Mouse (Mus musculus) hindbrain, embryonic 15.5 days (tissue): ENCODE results near the gene Stk32c. TPM values are rescaled to one million over a fixed set of nuclear protein-coding genes. Genes with fewer than 3 reads are reported as not detected.

ENCODE experiments used
- ATAC-seq: fragments of 200-750 bp; cut with Nextera tagmentation; 2 replicates; pipeline ENCODE4 v1.8.0; 2017; ENCODE audit warnings: low read depth, moderate number of reproducible peaks, moderate TSS enrichment; ENCODE audit not compliant: low FRiP score
- H3K27ac ChIP-seq: fragments of 300-500 bp; sonication (generic); replicated peaks from 2 replicates; pipeline ENCODE4 v1.5.1; 2015; ENCODE audit warnings: mild to moderate bottlenecking, inconsistent platforms
- H3K27me3 ChIP-seq: fragments of 300-500 bp; sonication (generic); 2 replicates; pipeline ENCODE4 v1.6.1; 2015; ENCODE audit warnings: control low read depth, inconsistent platforms
- H3K36me3 ChIP-seq: fragments of 300-500 bp; sonication (generic); 2 replicates; pipeline ENCODE4 v1.6.1; 2015; ENCODE audit warnings: control low read depth, inconsistent platforms
- H3K4me1 ChIP-seq: fragments of 300-500 bp; sonication (generic); replicated peaks from 2 replicates; pipeline ENCODE4 v1.6.1; 2015; ENCODE audit warnings: control low read depth, inconsistent platforms
- H3K4me2 ChIP-seq: fragments of 300-500 bp; sonication (generic); 2 replicates; pipeline ENCODE4 v1.6.1; 2015; ENCODE audit warnings: moderate library complexity, mild to moderate bottlenecking, inconsistent platforms
- H3K4me3 ChIP-seq: fragments of 300-500 bp; sonication (generic); 2 replicates; pipeline ENCODE4 v1.5.1; 2015; ENCODE audit warnings: mild to moderate bottlenecking, inconsistent platforms
- H3K9ac ChIP-seq: fragments of 300-500 bp; sonication (generic); 2 replicates; pipeline ENCODE4 v1.6.1; 2015; ENCODE audit warnings: inconsistent platforms
- H3K9me3 ChIP-seq: fragments of 300-500 bp; sonication (generic); 2 replicates; pipeline ENCODE4 v1.6.1; 2016; ENCODE audit warnings: control low read depth, inconsistent platforms
- WGBS: fragments of 180-500 bp; shearing (Covaris S2); methylation state at CpG from one replicate; pipeline ENCODE4 v1.1.7; 2015; 5-methylcytosine and 5-hydroxymethylcytosine counted together
- polyA plus RNA-seq: library from polyadenylated mRNA; unstranded; fragments of >200 nt; fragmentation: Nextera tagmentation; extraction: Ambion mirVana; gene quantifications from 2 replicates; pipeline ENCODE4 v1.2.1, GENCODE M21; 2015

Gene Stk32c
- polyA plus RNA-seq, 1 experiment from 2014 or later = 3.3 TPM

- Histone ChIP-seq H3K4me3 (no peak overlapping the region), H3K27ac (no peak overlapping the region), H3K27me3 (no peaks in the 10 kb centered on the region), H3K4me1 (peaks cover 13% of the 10 kb centered on the region), H3K9me3 (no peaks in the 10 kb centered on the region), H3K9ac (no peak overlapping the region), H3K4me2 (no peak overlapping the region), H3K36me3 (no peaks in the 10 kb centered on the region)
- 83% methylated on average over 3 of the region's 3 CpGs for WGBS
- no peak for ATAC-seq
These were observed 1.1 kb upstream of the Stk32c start for GRCm38 (mm10) chr7:139214160-139214559.

- peak overlapping the region; percentile 59 for H3K9ac ChIP-seq
- 66% methylated on average over 3 of the region's 3 CpGs for WGBS
- H3K9me3 ChIP-seq = no peaks in the 10 kb centered on the region
- no peak; the same call in 1 of the 2 replicates for ATAC-seq
- H3K36me3 ChIP-seq = no peaks in the 10 kb centered on the region
- H3K4me3 ChIP-seq = peak overlapping the region; percentile 52
- H3K4me1 ChIP-seq = peaks cover 13% of the 10 kb centered on the region
- H3K27me3 ChIP-seq = no peaks in the 10 kb centered on the region
- H3K27ac ChIP-seq = peak overlapping the region; percentile 87
- peak overlapping the region; percentile 66 for H3K4me2 ChIP-seq
These were observed 644 bp upstream of the Stk32c start for GRCm38 (mm10) chr7:139213751-139214150.

- peaks cover 13% of the 10 kb centered on the region for H3K4me1 ChIP-seq
- no peaks in the 10 kb centered on the region for H3K36me3 ChIP-seq
- H3K9me3 ChIP-seq = no peaks in the 10 kb centered on the region
- no peak overlapping the region for H3K27ac ChIP-seq
- no peak overlapping the region for H3K4me3 ChIP-seq
- WGBS = 82% methylated on average over 6 of the region's 6 CpGs
- no peak overlapping the region for H3K9ac ChIP-seq
- no peak for ATAC-seq
- H3K4me2 ChIP-seq = no peak overlapping the region
- H3K27me3 ChIP-seq = no peaks in the 10 kb centered on the region
These were observed 1.3 kb downstream of the Stk32c start for GRCm38 (mm10) chr7:139211761-139212160.

GRCm38 (mm10) chr7:139208773-139209095 is 4.4 kb downstream of the Stk32c start:
- 86% methylated on average over 4 of the region's 4 CpGs for WGBS
- H3K9ac ChIP-seq = no peak overlapping the region
- H3K36me3 ChIP-seq = no peaks in the 10 kb centered on the region
- peaks cover 9% of the 10 kb centered on the region for H3K4me1 ChIP-seq
- no peak overlapping the region for H3K27ac ChIP-seq
- ATAC-seq = no peak
- H3K4me2 ChIP-seq = no peak overlapping the region
- H3K9me3 ChIP-seq = no peaks in the 10 kb centered on the region
- H3K4me3 ChIP-seq = no peak overlapping the region
- no peaks in the 10 kb centered on the region for H3K27me3 ChIP-seq

GRCm38 (mm10) chr7:139208023-139208772 is 4.9 kb downstream of the Stk32c start:
- H3K9me3 ChIP-seq = no peaks in the 10 kb centered on the region
- no peak overlapping the region for H3K27ac ChIP-seq
- H3K4me3 ChIP-seq = no peak overlapping the region
- H3K4me1 ChIP-seq = peaks cover 5% of the 10 kb centered on the region
- H3K36me3 ChIP-seq = no peaks in the 10 kb centered on the region
- 39% methylated on average over 7 of the region's 7 CpGs for WGBS
- no peak overlapping the region for H3K9ac ChIP-seq
- H3K27me3 ChIP-seq = no peaks in the 10 kb centered on the region
- ATAC-seq = no peak
- H3K4me2 ChIP-seq = no peak overlapping the region

- Histone ChIP-seq H3K4me1 (no peaks in the 10 kb centered on the region), H3K27ac (no peak overlapping the region), H3K9ac (no peak overlapping the region), H3K36me3 (no peaks in the 10 kb centered on the region), H3K4me2 (no peak overlapping the region), H3K9me3 (no peaks in the 10 kb centered on the region), H3K27me3 (0 out of 2 replicates have a peak, but pooled peaks cover 5% of the 10 kb centered on the region), H3K4me3 (no peak overlapping the region)
- no peak for ATAC-seq
- WGBS = 65% methylated on average over 6 of the region's 6 CpGs
These were observed 11.9 kb downstream of the Stk32c start for GRCm38 (mm10) chr7:139201209-139201608.

GRCm38 (mm10) chr7:139200108-139200507 is 13.0 kb downstream of the Stk32c start:
- peak; percentile 76; the same call in 1 of the 2 replicates for ATAC-seq
- Histone ChIP-seq H3K27ac (no peak overlapping the region), H3K4me1 (no peaks in the 10 kb centered on the region), H3K9ac (no peak overlapping the region), H3K9me3 (no peaks in the 10 kb centered on the region), H3K27me3 (0 out of 2 replicates have a peak, but pooled peaks cover 5% of the 10 kb centered on the region), H3K4me2 (no peak overlapping the region), H3K36me3 (no peaks in the 10 kb centered on the region), H3K4me3 (no peak overlapping the region)
- WGBS = 27% methylated on average over 7 of the region's 7 CpGs

- Histone ChIP-seq H3K4me1 (no peaks in the 10 kb centered on the region), H3K27me3 (0 out of 2 replicates have a peak, but pooled peaks cover 5% of the 10 kb centered on the region), H3K36me3 (no peaks in the 10 kb centered on the region), H3K27ac (no peak overlapping the region), H3K9ac (no peak overlapping the region), H3K4me3 (no peak overlapping the region), H3K9me3 (no peaks in the 10 kb centered on the region), H3K4me2 (no peak overlapping the region)
- no peak for ATAC-seq
- 77% methylated on average over 4 of the region's 4 CpGs for WGBS
These were observed 16.1 kb downstream of the Stk32c start for GRCm38 (mm10) chr7:139197022-139197421.

GRCm38 (mm10) chr7:139191619-139192018 is 21.5 kb downstream of the Stk32c start:
- no peak overlapping the region for H3K27ac ChIP-seq
- no peak overlapping the region for H3K9ac ChIP-seq
- WGBS = 71% methylated on average over 6 of the region's 6 CpGs
- H3K9me3 ChIP-seq = no peaks in the 10 kb centered on the region
- H3K4me2 ChIP-seq = no peak overlapping the region
- H3K4me1 ChIP-seq = peaks cover 16% of the 10 kb centered on the region
- ATAC-seq = no peak
- H3K36me3 ChIP-seq = no peaks in the 10 kb centered on the region
- H3K27me3 ChIP-seq = peaks cover 3% of the 10 kb centered on the region
- H3K4me3 ChIP-seq = no peak overlapping the region

- no peaks in the 10 kb centered on the region for H3K36me3 ChIP-seq
- ATAC-seq = no peak
- H3K9ac ChIP-seq = no peak overlapping the region
- no peak overlapping the region for H3K4me2 ChIP-seq
- 93% methylated on average over 4 of the region's 4 CpGs for WGBS
- H3K27me3 ChIP-seq = peaks cover 6% of the 10 kb centered on the region
- peaks cover 25% of the 10 kb centered on the region for H3K4me1 ChIP-seq
- H3K9me3 ChIP-seq = no peaks in the 10 kb centered on the region
- no peak overlapping the region for H3K4me3 ChIP-seq
- no peak overlapping the region for H3K27ac ChIP-seq
These were observed 22.5 kb downstream of the Stk32c start for GRCm38 (mm10) chr7:139190616-139191015.

GRCm38 (mm10) chr7:139188634-139189207 is 24.4 kb downstream of the Stk32c start:
- Histone ChIP-seq H3K4me2 (peak overlapping the region; percentile 96), H3K4me1 (peaks cover 25% of the 10 kb centered on the region), H3K9me3 (no peaks in the 10 kb centered on the region), H3K36me3 (no peaks in the 10 kb centered on the region), H3K27ac (peak overlapping the region; percentile 74), H3K9ac (peak overlapping the region; percentile 80), H3K27me3 (peaks cover 6% of the 10 kb centered on the region), H3K4me3 (peak overlapping the region; percentile 83)
- ATAC-seq = peak; percentile 69
- WGBS = 1% methylated on average over 23 of the region's 23 CpGs

- Histone ChIP-seq H3K4me1 (peaks cover 25% of the 10 kb centered on the region), H3K4me3 (peak overlapping the region; percentile 83), H3K9me3 (no peaks in the 10 kb centered on the region), H3K27ac (peak overlapping the region; percentile 74), H3K27me3 (peaks cover 6% of the 10 kb centered on the region), H3K4me2 (peak overlapping the region; percentile 96), H3K9ac (peak overlapping the region; percentile 80), H3K36me3 (no peaks in the 10 kb centered on the region)
- ATAC-seq = peak; percentile 93
- WGBS = under 1% methylated on average over 93 of the region's 94 CpGs
These were observed 25.1 kb downstream of the Stk32c start for GRCm38 (mm10) chr7:139187771-139188633.
